Mouse (Mus musculus): ENCODE measurements around the gene Nelfa. TPM values are rescaled to one million over a fixed set of nuclear protein-coding genes. Genes with fewer than 3 reads are reported as not detected.

Nelfa gene
- polyA plus RNA-seq, 1 experiment, result 23.0 TPM

- no peaks in the 10 kb centered on the region for H3K27me3 ChIP-seq (replicated peaks; ENCODE audit: control insufficient read depth, insufficient read depth, low read length)
- no peak for TF ChIP-seq POLR2A (IDR thresholded peaks at IDR 0.05; ENCODE audit: low read depth, low read length)
- TF ChIP-seq CTCF (conservative IDR thresholded peaks at IDR 0.05; ENCODE audit: insufficient read depth, insufficient read length, low read depth, low read length), result no peak
- no peak overlapping the region for H3K4me3 ChIP-seq (ENCODE audit: insufficient read depth, low read depth, low read length)
- H3K36me3 ChIP-seq (ENCODE audit: control insufficient read depth, insufficient read depth, low read length), result peaks cover 1% of the 10 kb centered on the region; the same call in 1 of the 2 replicates
- no peak for DNase-seq
- H3K4me1 ChIP-seq (ENCODE audit: control insufficient read depth, insufficient read depth, low read length), result no peaks in the 10 kb centered on the region
- H3K27ac ChIP-seq (ENCODE audit: insufficient read depth, low read depth, low read length), result no peak overlapping the region
- 90% methylated on average over 3 of the region's 3 CpGs for WGBS
Observed at GRCm38 (mm10) chr5:33900101-33900500, 36.1 kb downstream of the Nelfa start.

GRCm38 (mm10) chr5:33899245-33899644, 37.0 kb downstream of the Nelfa start:
- Histone ChIP-seq H3K27ac (ENCODE audit: insufficient read depth, low read depth, low read length) (no peak overlapping the region), H3K4me3 (ENCODE audit: insufficient read depth, low read depth, low read length) (no peak overlapping the region), H3K27me3 (replicated peaks; ENCODE audit: control insufficient read depth, insufficient read depth, low read length) (no peaks in the 10 kb centered on the region), H3K4me1 (ENCODE audit: control insufficient read depth, insufficient read depth, low read length) (no peaks in the 10 kb centered on the region), H3K36me3 (ENCODE audit: control insufficient read depth, insufficient read depth, low read length) (peaks cover 1% of the 10 kb centered on the region; the same call in 1 of the 2 replicates)
- DNase-seq, result no peak
- WGBS, result 89% methylated on average over 3 of the region's 3 CpGs
- TF ChIP-seq POLR2A (IDR thresholded peaks at IDR 0.05; ENCODE audit: low read depth, low read length) (no peak), CTCF (conservative IDR thresholded peaks at IDR 0.05; ENCODE audit: insufficient read depth, insufficient read length, low read depth, low read length) (no peak)

- H3K4me1 ChIP-seq (ENCODE audit: control insufficient read depth, insufficient read depth, low read length), result no peaks in the 10 kb centered on the region
- DNase-seq, result peak; percentile 29
- WGBS, result 79% methylated on average over 9 of the region's 9 CpGs
- H3K27ac ChIP-seq (ENCODE audit: insufficient read depth, low read depth, low read length), result no peak overlapping the region
- no peak overlapping the region for H3K4me3 ChIP-seq (ENCODE audit: insufficient read depth, low read depth, low read length)
- TF ChIP-seq CTCF (conservative IDR thresholded peaks at IDR 0.05; ENCODE audit: insufficient read depth, insufficient read length, low read depth, low read length), result no peak
- no peak for TF ChIP-seq POLR2A (IDR thresholded peaks at IDR 0.05; ENCODE audit: low read depth, low read length)
- H3K36me3 ChIP-seq (ENCODE audit: control insufficient read depth, insufficient read depth, low read length), result peaks cover 1% of the 10 kb centered on the region; the same call in 1 of the 2 replicates
- H3K27me3 ChIP-seq (replicated peaks; ENCODE audit: control insufficient read depth, insufficient read depth, low read length), result no peaks in the 10 kb centered on the region
Observed at GRCm38 (mm10) chr5:33898671-33899070, 37.5 kb downstream of the Nelfa start.

GRCm38 (mm10) chr5:33897158-33897557, 39.1 kb downstream of the Nelfa start:
- H3K4me3 ChIP-seq (ENCODE audit: insufficient read depth, low read depth, low read length), result no peak overlapping the region
- no peak overlapping the region for H3K27ac ChIP-seq (ENCODE audit: insufficient read depth, low read depth, low read length)
- WGBS, result 88% methylated on average over 2 of the region's 2 CpGs
- H3K36me3 ChIP-seq (ENCODE audit: control insufficient read depth, insufficient read depth, low read length), result no peaks in the 10 kb centered on the region; the same call in 1 of the 2 replicates
- TF ChIP-seq POLR2A (IDR thresholded peaks at IDR 0.05; ENCODE audit: low read depth, low read length) (no peak), CTCF (conservative IDR thresholded peaks at IDR 0.05; ENCODE audit: insufficient read depth, insufficient read length, low read depth, low read length) (no peak)
- no peak for DNase-seq
- H3K27me3 ChIP-seq (replicated peaks; ENCODE audit: control insufficient read depth, insufficient read depth, low read length), result no peaks in the 10 kb centered on the region
- no peaks in the 10 kb centered on the region for H3K4me1 ChIP-seq (ENCODE audit: control insufficient read depth, insufficient read depth, low read length)

GRCm38 (mm10) chr5:33895116-33895515, 41.1 kb downstream of the Nelfa start:
- Histone ChIP-seq H3K4me1 (ENCODE audit: control insufficient read depth, insufficient read depth, low read length) (no peaks in the 10 kb centered on the region), H3K27me3 (replicated peaks; ENCODE audit: control insufficient read depth, insufficient read depth, low read length) (no peaks in the 10 kb centered on the region), H3K27ac (ENCODE audit: insufficient read depth, low read depth, low read length) (no peak overlapping the region), H3K36me3 (ENCODE audit: control insufficient read depth, insufficient read depth, low read length) (no peaks in the 10 kb centered on the region; the same call in 1 of the 2 replicates), H3K4me3 (ENCODE audit: insufficient read depth, low read depth, low read length) (no peak overlapping the region)
- DNase-seq, result no peak
- no peak for TF ChIP-seq POLR2A (IDR thresholded peaks at IDR 0.05; ENCODE audit: low read depth, low read length)
- no peak for TF ChIP-seq CTCF (conservative IDR thresholded peaks at IDR 0.05; ENCODE audit: insufficient read depth, insufficient read length, low read depth, low read length)
- WGBS, result 75% methylated on average over 9 of the region's 9 CpGs

- H3K36me3 ChIP-seq (ENCODE audit: control insufficient read depth, insufficient read depth, low read length), result no peaks in the 10 kb centered on the region
- no peak for DNase-seq
- H3K4me3 ChIP-seq (ENCODE audit: insufficient read depth, low read depth, low read length), result no peak overlapping the region
- H3K27me3 ChIP-seq (replicated peaks; ENCODE audit: control insufficient read depth, insufficient read depth, low read length), result no peaks in the 10 kb centered on the region
- no peak overlapping the region for H3K27ac ChIP-seq (ENCODE audit: insufficient read depth, low read depth, low read length)
- WGBS, result 85% methylated on average over 6 of the region's 6 CpGs
- H3K4me1 ChIP-seq (ENCODE audit: control insufficient read depth, insufficient read depth, low read length), result no peaks in the 10 kb centered on the region
- TF ChIP-seq CTCF (conservative IDR thresholded peaks at IDR 0.05; ENCODE audit: insufficient read depth, insufficient read length, low read depth, low read length) (no peak), POLR2A (IDR thresholded peaks at IDR 0.05; ENCODE audit: low read depth, low read length) (no peak)
Observed at GRCm38 (mm10) chr5:33893406-33893805, 42.8 kb downstream of the Nelfa start.

GRCm38 (mm10) chr5:33881118-33881517, 55.1 kb downstream of the Nelfa start:
- Histone ChIP-seq H3K4me3 (ENCODE audit: insufficient read depth, low read depth, low read length) (no peak overlapping the region), H3K36me3 (ENCODE audit: control insufficient read depth, insufficient read depth, low read length) (no peaks in the 10 kb centered on the region; the same call in 1 of the 2 replicates), H3K27me3 (replicated peaks; ENCODE audit: control insufficient read depth, insufficient read depth, low read length) (no peaks in the 10 kb centered on the region), H3K4me1 (ENCODE audit: control insufficient read depth, insufficient read depth, low read length) (no peaks in the 10 kb centered on the region), H3K27ac (ENCODE audit: insufficient read depth, low read depth, low read length) (no peak overlapping the region)
- DNase-seq, result no peak
- TF ChIP-seq CTCF (conservative IDR thresholded peaks at IDR 0.05; ENCODE audit: insufficient read depth, insufficient read length, low read depth, low read length), result no peak
- no peak for TF ChIP-seq POLR2A (IDR thresholded peaks at IDR 0.05; ENCODE audit: low read depth, low read length)
- WGBS, result 92% methylated on average over 4 of the region's 4 CpGs
